Mouse (Mus musculus) embryo, embryonic 10.5 days (tissue): ENCODE measurements at regions not wholly inside any gene's neighbourhood (a gene's known extent, or its start where the extent isn't known, plus 50 kb on each side); places are given as distances from the start of the nearest gene placed in this dataset.

Experiments
- DNase-seq: peaks from one replicate; pipeline ENCODE4 v3.0.0-alpha.2; 2015; ENCODE audit warnings: low spot score

DNA sequence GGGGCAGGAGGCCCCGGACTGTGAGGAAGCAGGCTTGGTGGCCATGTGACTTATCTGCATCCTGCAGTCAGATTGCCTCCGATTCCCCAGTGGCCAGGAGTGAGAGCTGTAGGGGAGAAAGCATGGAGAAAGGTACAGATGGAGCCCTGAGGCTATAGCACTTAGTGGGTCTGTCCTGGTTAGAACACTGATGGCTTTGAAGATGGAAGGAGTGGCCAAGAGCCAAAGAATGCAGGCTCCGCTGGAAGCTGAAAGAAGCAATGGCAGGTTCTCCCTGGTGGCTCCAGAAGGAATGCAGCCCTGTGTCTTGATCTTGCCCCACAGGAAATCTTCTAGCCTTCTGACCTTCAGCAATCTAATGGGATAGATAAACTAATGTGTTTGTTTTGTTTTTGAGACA lies 926.3 kb downstream of the 4930447A16Rik start:
- no peak for DNase-seq

DNA sequence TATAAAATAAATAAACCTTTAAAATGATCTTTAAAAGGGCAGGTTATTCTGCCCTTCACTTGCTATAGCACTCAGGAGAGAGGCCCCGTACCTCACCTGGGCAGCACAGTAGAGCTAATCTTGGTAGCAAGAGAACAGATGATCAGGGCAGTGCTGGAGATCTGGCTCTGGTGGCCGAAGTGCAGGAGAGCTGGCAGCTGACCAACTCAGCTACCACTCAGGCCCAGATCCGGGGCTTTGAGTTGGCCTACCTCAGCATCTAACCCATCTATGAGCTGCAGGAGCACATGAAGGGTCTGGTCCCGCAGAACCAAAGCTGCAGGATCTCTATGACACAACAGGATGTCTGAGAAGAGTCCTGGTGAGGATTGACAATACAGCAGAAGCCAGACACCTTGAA lies 928.0 kb downstream of the 4930447A16Rik start:
- no peak for DNase-seq

DNA sequence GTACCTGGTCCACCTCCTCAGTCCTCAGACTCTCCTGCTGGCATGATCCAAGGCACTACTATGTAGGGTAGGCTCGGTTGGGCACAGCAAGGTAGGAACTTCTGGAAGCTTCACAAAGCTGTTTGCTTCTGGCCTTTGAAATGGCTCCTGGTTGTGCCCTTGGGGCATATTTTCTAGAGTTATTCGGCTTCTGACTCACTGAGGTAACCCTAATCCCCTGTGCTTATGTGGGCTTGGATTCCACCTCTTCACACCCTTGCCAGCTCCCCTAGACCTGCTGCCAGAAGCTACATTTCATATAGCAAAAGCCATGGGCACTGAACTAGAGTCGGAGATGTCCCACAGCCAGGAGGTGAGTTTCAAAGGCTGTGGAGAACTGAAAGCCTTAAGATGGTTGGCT lies 933.7 kb downstream of the 4930447A16Rik start:
- no peak for DNase-seq

DNA sequence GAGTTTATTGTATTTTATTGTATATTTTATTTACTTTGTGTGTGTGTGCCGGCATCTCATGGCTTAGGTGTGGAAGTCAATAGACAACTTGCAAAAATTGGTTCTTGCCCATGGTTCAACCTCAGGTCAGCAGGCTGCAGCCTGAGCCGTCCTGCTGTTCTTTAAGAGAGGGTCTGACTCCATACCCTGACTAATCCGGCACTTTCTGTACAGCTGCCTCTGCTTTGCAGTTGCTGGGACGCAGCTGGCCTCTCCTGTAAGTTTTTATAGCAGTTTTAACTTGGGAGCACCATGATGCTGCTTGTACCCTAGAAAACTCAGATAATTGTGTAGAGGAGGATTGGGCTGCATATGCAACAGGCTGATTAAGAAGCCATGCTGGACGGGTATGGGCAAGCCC lies 938.2 kb downstream of the 4930447A16Rik start:
- no peak for DNase-seq

DNA sequence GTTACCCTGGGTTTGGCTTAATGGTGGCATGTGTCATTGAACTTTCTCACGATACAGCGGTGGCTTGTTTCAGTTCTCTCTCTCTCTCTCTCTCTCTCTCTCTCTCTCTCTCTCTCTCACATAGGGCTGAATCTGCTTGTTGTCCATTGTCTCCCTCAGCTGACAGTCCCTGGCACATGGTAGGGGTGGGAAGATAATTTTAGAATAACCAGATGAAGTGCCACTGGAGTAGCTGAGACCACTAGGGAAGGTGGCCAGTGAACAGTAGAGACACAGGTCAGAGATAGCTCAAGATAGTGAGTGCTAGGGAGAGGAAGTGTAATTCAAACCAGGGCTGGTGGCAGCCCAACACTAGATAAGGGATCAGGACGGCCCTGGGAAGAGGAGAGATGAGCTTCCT lies 938.7 kb downstream of the 4930447A16Rik start:
- DNase-seq, result no peak

- no peak for DNase-seq
Observed at GRCm38 (mm10) chr15:38367643-38368042, 942.3 kb downstream of the 4930447A16Rik start.

- DNase-seq, result no peak
Observed at GRCm38 (mm10) chr15:38368291-38368690, 942.9 kb downstream of the 4930447A16Rik start.

GRCm38 (mm10) chr15:38371404-38372090 lies 946.2 kb downstream of the 4930447A16Rik start:
- no peak for DNase-seq

- peak; percentile 68 for DNase-seq
Observed at GRCm38 (mm10) chr15:38373797-38374196, 948.4 kb downstream of the 4930447A16Rik start.

GRCm38 (mm10) chr15:38374786-38375185 lies 949.4 kb downstream of the 4930447A16Rik start:
- DNase-seq, result no peak

DNA sequence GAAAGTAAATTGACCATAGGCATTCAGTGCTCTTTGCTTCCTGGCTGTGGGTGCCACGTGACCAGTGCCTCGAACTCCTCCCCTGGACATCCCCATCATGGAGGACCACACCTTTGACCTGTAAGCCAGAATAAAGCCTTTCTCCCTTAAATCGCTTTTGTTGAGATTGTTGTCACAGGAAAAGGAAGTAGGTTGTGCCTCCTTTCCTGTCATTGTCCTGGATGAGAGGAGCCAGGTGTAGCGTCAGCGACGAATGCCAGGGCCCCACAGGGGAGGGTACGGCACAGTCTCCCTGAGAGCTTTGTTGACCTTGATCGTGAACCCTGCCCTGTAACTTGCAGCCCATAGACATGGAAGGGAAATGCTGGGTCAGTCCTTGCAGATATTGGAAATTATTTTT lies 952.8 kb downstream of the 4930447A16Rik start:
- DNase-seq, result no peak

GRCm38 (mm10) chr15:38387617-38388016 lies 962.3 kb downstream of the 4930447A16Rik start:
- no peak for DNase-seq

- DNase-seq, result no peak
Observed at GRCm38 (mm10) chr15:38388436-38388835, 963.1 kb downstream of the 4930447A16Rik start.

DNA sequence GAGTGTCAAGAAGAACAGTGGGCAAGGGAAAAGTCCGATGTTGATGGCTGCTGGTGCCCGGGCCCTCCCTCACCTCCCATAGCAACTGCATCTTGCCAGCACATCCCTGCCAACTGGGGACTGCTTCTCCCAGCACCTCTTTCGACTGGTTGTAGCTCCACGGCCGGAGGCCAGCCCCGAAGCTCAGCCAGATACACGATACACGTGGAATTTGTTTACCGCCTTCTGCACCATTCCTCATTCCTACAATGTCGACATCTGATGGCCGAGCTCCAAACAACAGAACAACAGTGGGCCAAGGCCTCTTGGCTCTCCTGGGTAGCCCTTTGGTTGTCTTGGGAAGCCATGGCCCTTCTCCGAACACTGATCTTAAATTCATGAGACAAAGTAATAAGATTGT lies 965.1 kb downstream of the 4930447A16Rik start:
- DNase-seq, result no peak

DNA sequence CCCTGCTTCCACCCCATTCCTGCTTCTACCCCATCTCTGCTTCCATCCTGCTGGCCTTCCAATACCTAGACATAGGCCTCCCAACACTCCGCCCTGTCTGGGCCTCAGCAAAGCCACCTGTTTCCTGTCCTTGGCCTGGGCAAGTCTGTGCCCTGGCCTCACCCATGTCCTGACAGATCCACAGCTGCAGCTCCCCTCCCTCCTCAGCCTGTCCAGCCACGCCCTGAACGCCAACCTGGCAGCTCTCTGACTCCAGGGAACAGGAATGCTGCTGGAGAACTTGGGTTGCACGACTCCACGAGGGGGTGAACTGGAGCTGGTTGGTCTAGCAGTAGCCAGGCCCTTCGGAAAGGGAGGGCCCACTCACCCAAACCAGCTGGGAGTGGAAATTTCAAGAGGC lies 966.1 kb downstream of the 4930447A16Rik start:
- no peak for DNase-seq

DNA sequence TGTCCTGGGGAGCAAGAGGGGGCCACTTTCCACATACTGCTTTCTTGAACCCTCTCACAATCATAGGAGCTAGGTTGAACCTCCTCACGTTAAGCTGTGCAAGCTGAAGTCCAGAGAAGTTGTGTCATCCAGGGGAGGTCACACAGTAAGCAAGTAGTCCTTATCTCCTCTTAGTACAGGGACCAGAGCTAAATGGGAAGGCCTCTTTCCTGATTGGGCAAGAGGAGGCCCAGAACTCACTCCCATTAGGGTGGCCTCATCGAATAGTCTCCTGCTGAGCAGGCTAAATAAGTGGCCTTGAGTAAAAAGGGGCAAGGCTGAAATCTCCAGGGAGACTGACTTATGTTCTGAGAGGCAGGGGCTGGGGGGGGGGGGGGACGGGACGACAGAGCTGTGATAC lies 966.5 kb downstream of the 4930447A16Rik start:
- DNase-seq, result no peak

- DNase-seq, result no peak
Observed at GRCm38 (mm10) chr15:38392441-38393149, 967.2 kb downstream of the 4930447A16Rik start.

DNA sequence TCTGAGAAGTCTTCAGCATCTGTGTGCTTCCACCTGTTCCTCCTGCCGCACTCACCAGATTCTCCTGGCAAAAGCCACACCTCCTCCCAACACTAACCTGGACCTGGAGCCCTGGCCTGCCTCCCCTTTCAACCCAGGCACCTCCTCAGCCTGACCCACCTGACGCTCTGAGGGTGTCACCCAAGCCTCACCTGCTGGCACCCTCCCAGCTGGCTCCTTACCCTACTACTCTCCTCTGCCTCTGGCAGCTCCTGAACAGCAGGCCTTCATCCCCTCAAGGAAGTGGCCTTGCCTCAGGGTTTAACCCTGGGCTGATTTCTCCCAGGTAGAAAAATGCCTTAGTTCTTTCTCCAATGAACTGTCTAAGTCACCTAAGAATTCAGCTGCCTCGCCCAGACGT lies 973.5 kb downstream of the 4930447A16Rik start:
- DNase-seq, result no peak

- DNase-seq, result no peak
Observed at GRCm38 (mm10) chr15:38402762-38403161, 977.4 kb downstream of the 4930447A16Rik start.

DNA sequence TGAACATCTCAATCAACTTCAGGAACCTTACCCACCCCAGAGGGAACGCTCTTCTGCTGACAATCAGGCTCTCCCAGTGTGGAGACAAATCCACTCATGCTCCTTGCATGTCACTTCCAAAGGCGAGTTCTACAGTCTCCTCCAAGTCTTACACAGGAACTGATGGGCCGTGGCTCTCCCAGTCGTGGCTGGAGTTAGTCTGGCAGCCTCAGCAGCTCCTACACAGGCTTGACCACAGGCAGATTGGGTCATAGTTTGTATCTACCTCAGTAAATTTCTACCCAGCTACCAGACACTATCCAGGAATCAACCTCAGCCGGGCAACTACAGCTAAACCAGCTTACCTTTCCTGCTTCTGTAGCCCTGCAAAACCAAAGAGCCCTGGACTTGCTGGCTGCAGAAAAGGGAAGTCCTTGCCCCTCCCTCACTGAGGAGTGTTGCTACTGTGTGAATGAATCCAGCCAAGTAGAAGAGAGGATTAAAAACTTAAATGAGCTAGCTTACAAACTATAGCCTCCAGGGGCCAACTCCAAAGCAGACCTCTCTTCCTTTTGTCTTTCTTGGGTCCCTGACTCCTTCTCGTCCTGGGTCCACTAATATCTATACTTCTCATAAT lies 978.5 kb downstream of the 4930447A16Rik start:
- no peak for DNase-seq

GRCm38 (mm10) chr15:38406114-38406960 lies 981.0 kb downstream of the 4930447A16Rik start:
- DNase-seq, result no peak

DNA sequence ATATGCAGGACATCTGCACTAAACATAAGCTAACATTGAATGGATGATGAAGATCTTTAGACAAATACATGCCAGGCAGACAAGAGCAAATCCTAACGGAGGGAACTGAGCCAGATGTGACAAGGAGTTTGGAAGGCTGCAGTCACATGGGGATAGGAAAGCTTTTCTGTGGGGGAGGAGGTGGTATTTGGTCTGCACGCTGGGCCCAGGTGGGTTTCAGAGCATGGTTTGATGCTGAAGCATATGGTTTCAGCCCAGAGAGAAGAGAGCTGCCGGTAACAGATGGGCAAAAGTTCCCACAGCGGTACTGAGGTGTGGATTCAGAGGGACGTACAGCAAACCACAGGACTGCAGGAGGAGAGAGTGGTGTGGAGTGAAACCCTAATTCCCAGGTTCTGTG lies 982.1 kb downstream of the 4930447A16Rik start:
- DNase-seq, result no peak
